In genomic region chr2:161177355-161178021, GRCm38 (mm10) we compare ENCODE assay signal across 1 mouse cellular context.
TF ChIP-seq lines count a peak whose summit lies in the region.

No protein-coding gene starts in this region.

TF ChIP-seq in CH12.LX, 34 proteins besides CTCF, POLR2A, EP300 and RAD21 (continued from another document):
- TF ChIP-seq USF2 (conservative IDR thresholded peaks at IDR 0.05; ENCODE audit: low read depth, low read length): no peak
